Mouse (Mus musculus) megakaryocyte, embryonic 14.5 days (primary cell): Measurements from ENCODE around the gene Rsph9. TPM values are rescaled to one million over a fixed set of nuclear protein-coding genes. Genes with fewer than 3 reads are reported as not detected.

ENCODE experiments used
- H3K27me3 ChIP-seq: replicated peaks from 2 replicates; pipeline ENCODE3; 2012; ENCODE audit warnings: inconsistent platforms
- H3K36me3 ChIP-seq: replicated peaks from 2 replicates; pipeline ENCODE3; 2012; ENCODE audit warnings: low read length, inconsistent platforms, mixed read lengths
- H3K4me1 ChIP-seq: 2 replicates; pipeline ENCODE4 v1.6.1; 2012; ENCODE audit warnings: inconsistent platforms
- H3K4me3 ChIP-seq: replicated peaks from 2 replicates; pipeline ENCODE3; 2012; ENCODE audit warnings: moderate library complexity, mild to moderate bottlenecking, inconsistent platforms
- H3K9me3 ChIP-seq: 2 replicates; pipeline ENCODE4 v1.6.1; 2012; ENCODE audit warnings: inconsistent platforms
- FLI1 ChIP-seq: IDR thresholded peaks from 2 replicates; pipeline ENCODE4 v1.6.1; 2012; ENCODE audit warnings: low read length, inconsistent platforms, mixed read lengths
- GATA1 ChIP-seq: IDR thresholded peaks from 3 replicates; pipeline ENCODE4 v1.6.1; 2012; ENCODE audit warnings: mixed read lengths, low read length, inconsistent platforms, borderline replicate concordance
- polyA plus RNA-seq: library from polyadenylated mRNA; stranded (reverse); fragments of >175 nt; gene quantifications from 2 replicates; pipeline ENCODE4 v1.2.3, GENCODE M21; 2012; ENCODE audit warnings: low replicate concordance; ENCODE audit not compliant: insufficient read depth

The Rsph9 gene
- polyA plus RNA-seq, 1 experiment: not detected

DNA sequence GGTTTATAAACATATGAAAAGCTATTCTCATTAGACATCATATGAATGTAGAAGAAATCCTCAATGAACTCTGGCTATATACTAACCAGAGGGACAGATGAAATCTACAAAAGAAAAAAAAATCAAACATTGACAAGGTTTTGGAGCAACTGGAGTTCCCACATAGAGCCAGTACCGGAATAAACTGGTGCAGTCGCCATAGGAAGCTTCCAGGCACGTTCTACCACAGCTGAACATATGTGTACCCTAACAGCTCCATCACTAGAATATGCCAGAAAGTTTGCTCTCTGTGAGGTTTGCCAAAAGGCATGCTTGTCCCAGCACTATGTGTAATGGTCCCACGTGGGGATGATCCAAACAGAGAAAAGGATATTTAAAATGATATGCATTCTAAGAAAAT, 35.7 kb downstream of the Rsph9 start:
- peaks cover 12% of the 10 kb centered on the region for H3K27me3 ChIP-seq
- TF ChIP-seq GATA1: no peak
- TF ChIP-seq FLI1: no peak
- peaks cover 8% of the 10 kb centered on the region for H3K36me3 ChIP-seq
- H3K4me3 ChIP-seq: no peak overlapping the region
- no peaks in the 10 kb centered on the region for H3K9me3 ChIP-seq
- H3K4me1 ChIP-seq: peaks cover 28% of the 10 kb centered on the region

DNA sequence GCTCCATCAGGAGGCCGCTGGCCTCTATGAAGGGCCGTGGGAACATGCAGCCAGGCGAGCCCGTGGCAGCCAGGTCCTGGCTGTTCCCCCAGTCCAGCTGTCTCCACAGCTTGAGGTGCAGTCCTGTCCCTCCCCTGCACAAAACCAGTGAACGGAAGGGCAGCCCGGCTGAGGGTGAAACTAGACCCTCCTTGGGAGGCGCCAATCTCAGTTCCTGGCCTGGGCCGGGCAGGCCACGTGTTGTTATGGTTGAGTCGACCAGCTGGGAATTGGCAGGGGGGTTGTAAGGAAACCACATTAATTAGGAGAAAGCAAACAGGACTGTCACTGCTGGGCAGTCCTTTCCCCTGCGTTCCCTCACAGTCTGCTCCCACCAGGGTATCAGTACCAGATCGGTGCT, 39.5 kb downstream of the Rsph9 start:
- Histone ChIP-seq H3K9me3 (no peaks in the 10 kb centered on the region), H3K27me3 (peaks cover 14% of the 10 kb centered on the region), H3K36me3 (no peaks in the 10 kb centered on the region), H3K4me3 (no peak overlapping the region), H3K4me1 (peaks cover 40% of the 10 kb centered on the region)
- TF ChIP-seq FLI1 (no peak), GATA1 (no peak)

DNA sequence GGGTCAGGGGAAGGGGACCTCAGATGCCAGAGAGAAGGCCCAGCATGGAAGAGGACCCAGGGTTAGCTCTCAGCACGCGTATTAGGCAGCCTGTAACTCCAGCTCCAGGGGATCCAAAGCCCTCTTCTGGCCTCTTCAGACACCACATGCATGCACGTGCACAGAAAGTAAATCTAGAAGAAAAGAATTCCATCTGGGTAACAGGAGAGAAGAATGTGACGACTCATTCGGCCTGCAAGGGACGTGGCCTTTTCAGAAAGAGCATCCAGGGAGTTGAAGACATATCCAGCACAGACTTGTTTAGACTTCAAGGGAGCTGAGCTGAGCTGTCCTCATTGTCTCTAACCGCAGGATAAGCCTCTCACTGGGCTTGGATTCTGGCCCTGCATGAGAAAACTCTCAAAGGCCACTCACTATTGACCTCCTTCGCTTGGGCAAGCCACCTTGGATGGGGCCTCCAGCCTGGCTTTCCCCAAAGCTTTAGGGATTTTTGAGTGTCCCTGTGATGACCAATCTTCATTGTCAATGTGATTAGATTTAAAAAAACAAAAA, 41.3 kb downstream of the Rsph9 start:
- Histone ChIP-seq H3K9me3 (no peaks in the 10 kb centered on the region), H3K27me3 (peaks cover 21% of the 10 kb centered on the region), H3K4me3 (no peak overlapping the region), H3K36me3 (no peaks in the 10 kb centered on the region), H3K4me1 (peaks cover 49% of the 10 kb centered on the region)
- no peak for TF ChIP-seq GATA1
- TF ChIP-seq FLI1: no peak

DNA sequence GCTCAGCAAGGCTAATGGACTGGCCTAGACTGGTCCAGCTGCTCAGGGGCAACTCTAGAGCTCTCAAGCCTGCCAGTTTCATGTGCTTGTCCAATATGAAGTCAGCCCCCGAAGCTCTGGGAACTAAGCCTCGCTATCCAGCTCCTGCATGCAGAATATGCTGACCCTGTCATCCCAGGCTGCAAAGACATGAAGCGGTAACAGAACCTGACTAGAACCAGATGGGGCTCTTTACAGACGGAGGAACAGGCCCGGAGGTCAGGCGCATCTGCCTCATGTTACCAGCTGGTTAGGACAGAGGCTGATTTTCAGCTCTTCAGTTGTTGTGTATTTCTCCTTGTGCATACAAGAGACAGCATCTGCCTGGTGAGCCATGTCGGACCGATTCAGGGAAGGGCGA, 42.1 kb downstream of the Rsph9 start:
- Histone ChIP-seq H3K9me3 (no peaks in the 10 kb centered on the region), H3K36me3 (no peaks in the 10 kb centered on the region), H3K27me3 (peaks cover 18% of the 10 kb centered on the region), H3K4me3 (no peak overlapping the region), H3K4me1 (peaks cover 49% of the 10 kb centered on the region)
- no peak for TF ChIP-seq FLI1
- no peak for TF ChIP-seq GATA1

DNA sequence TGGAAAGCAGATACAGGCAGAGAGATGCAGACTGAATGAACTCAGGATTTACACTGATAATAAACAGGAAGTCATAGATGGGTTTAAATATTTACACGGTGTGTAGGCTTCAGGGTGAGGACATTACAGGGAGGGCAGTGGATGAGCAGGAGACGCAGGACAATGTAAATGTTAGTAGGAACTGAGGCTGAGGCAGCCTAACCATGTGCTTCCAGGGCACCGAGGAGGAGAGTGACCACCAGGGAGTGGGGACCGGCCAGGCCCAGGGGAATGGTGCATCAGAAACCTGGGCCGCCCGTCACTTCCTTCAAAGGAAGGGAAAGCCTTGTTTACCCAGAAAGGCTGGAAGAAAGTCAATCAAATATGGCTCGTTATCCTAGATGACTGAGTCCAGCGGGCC, 45.5 kb downstream of the Rsph9 start:
- H3K4me3 ChIP-seq: no peak overlapping the region
- H3K27me3 ChIP-seq: peaks cover 39% of the 10 kb centered on the region
- peaks cover 40% of the 10 kb centered on the region for H3K4me1 ChIP-seq
- H3K9me3 ChIP-seq: 0 out of 2 replicates have a peak, but pooled peaks cover 5% of the 10 kb centered on the region
- TF ChIP-seq GATA1 (no peak), FLI1 (no peak)
- no peaks in the 10 kb centered on the region for H3K36me3 ChIP-seq

DNA sequence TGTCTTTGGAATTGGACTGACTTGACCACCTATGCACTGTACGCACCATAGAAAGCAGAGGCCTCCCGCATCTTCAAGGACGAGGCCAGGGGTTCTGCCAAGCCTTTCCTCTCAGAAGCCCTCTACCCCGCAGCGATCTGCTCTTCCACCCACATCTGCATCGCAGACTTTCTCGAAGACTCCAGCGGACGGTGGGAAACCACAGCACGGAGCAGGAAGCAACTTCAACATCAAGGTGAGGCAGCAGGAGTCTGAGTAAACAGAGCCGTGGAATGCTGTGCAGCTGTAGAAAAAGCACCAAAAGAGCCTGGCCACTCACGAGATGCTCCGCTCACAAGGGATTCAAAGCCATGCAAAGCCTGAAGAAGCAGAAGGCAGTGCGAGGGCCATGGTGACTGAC, 52.1 kb downstream of the Rsph9 start:
- Histone ChIP-seq H3K9me3 (peaks cover 33% of the 10 kb centered on the region), H3K4me3 (no peak overlapping the region), H3K27me3 (peaks cover 66% of the 10 kb centered on the region), H3K36me3 (no peaks in the 10 kb centered on the region), H3K4me1 (peaks cover 15% of the 10 kb centered on the region)
- TF ChIP-seq GATA1 (no peak), FLI1 (no peak)

DNA sequence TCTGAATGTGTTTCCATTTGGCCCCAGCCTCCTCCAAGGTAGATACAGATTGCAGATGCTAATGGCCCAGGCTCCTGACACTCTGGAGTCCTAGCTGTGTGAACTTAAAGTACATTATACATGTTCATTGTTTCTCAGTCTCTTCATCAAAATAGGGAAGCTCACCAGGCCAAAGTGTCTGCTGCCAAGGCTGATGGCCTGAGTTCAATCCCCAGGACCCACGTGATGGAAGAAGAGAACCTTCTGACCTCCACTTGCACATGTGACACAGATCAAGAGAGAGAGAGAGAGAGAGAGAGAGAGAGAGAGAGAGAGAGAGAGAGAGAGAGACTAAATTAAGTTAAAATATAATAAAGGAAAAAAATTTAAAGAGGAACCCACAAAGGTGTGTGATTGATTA, 52.7 kb downstream of the Rsph9 start:
- TF ChIP-seq FLI1 (no peak), GATA1 (no peak)
- Histone ChIP-seq H3K4me1 (peaks cover 20% of the 10 kb centered on the region), H3K9me3 (peaks cover 33% of the 10 kb centered on the region), H3K36me3 (no peaks in the 10 kb centered on the region), H3K27me3 (peaks cover 64% of the 10 kb centered on the region), H3K4me3 (no peak overlapping the region)

DNA sequence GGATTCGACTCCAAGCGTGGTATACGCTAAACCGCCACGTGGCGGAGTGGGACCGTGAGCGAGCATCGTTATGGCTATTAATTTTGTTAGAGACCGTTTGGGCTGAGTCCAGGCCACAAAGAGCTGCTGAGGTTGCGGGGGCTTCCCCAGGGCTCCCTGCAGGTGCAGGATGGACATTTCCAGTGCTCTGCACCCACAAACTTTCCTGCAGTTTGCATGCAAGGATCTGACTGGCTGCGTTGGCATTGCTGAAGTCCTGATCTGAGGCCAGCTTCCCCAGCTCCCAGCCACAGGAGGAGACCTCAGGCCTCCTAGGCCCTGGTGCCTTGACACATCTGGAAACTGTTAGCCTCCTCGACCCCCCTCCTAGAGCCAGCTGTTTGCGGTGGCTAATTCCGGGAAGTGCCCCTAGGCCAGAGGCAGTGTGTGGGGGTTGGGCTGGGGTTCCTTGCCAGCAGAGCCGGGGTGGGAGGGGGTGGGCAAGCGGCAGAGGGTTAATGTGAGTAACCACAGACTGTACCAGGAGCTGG, 57.6 kb downstream of the Rsph9 start:
- peaks cover 41% of the 10 kb centered on the region for H3K4me1 ChIP-seq
- no peak overlapping the region for H3K4me3 ChIP-seq
- peaks cover 22% of the 10 kb centered on the region for H3K9me3 ChIP-seq
- peaks cover 54% of the 10 kb centered on the region for H3K27me3 ChIP-seq
- TF ChIP-seq FLI1: no peak
- no peak for TF ChIP-seq GATA1
- no peaks in the 10 kb centered on the region for H3K36me3 ChIP-seq

DNA sequence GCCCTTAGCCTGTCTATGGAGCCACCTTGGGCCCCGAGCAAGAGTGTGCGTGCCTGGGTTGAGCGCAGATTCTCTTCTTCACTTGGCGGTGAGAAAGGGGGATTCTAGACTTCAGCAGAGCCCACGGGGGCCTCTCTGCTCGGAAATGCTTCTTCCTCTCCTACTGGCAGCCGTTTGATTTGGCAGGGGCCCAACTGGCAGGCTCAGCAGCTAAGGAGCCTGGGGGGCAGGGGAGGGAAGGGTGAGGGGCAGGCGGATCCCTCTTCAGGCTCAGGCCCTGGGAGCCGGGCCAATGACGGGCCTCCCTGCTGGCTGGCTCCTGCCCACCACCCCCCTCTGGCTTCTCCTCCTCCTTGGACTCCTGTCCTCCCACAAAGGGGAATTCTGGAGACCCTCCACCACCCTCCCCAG, 59.9 kb downstream of the Rsph9 start:
- H3K27me3 ChIP-seq: peaks cover 46% of the 10 kb centered on the region

DNA sequence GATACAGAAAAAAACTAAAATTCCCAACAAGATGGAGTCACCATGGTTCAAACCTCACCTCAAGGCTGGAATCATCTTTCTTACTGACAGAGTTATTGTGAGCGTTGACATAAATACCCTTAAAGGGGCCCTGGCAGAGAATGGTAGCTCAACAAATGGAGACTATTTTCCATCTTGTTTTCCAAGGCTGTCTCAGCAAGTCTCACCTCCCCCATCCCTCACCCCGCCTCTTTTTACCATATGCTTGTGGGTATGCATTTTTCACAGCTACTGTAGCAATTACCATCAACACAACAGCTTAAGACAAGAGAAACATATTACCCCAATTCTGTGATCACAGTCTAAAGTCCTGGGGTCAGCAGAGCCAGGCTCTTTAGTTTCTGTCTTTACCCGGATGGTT, 60.6 kb downstream of the Rsph9 start:
- H3K4me3 ChIP-seq: no peak overlapping the region
- H3K9me3 ChIP-seq: peaks cover 8% of the 10 kb centered on the region
- peaks cover 39% of the 10 kb centered on the region for H3K27me3 ChIP-seq
- no peak for TF ChIP-seq FLI1
- TF ChIP-seq GATA1: no peak
- peaks cover 35% of the 10 kb centered on the region for H3K4me1 ChIP-seq
- H3K36me3 ChIP-seq: no peaks in the 10 kb centered on the region

More for the DNA sequence above, 59.9 kb downstream of the Rsph9 start:
- Histone ChIP-seq H3K4me3 (no peak overlapping the region), H3K36me3 (no peaks in the 10 kb centered on the region), H3K4me1 (peaks cover 35% of the 10 kb centered on the region), H3K9me3 (peaks cover 11% of the 10 kb centered on the region)
- TF ChIP-seq FLI1 (no peak), GATA1 (no peak)

DNA sequence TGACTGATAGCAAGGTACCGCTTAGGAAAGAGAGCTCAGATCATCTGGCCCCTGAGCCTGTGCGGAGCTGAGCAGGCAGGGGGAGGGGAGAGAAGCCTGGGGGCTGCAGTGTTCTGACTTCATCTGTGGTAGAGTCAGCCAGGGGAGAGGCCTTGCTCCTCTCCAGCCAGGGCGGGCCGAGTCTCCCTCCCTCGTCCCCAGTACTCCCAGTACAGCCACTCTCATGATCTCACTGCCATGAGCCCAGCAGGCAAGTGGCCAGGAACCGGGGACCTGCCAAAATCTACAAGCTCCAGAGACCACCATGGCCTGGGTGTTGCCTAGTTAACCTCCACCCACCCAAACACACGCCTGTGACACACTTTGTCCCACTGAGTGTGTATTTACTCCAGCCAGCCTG, 62.4 kb downstream of the Rsph9 start:
- Histone ChIP-seq H3K4me3 (no peak overlapping the region), H3K9me3 (peaks cover 4% of the 10 kb centered on the region), H3K27me3 (peaks cover 26% of the 10 kb centered on the region), H3K4me1 (peaks cover 24% of the 10 kb centered on the region), H3K36me3 (no peaks in the 10 kb centered on the region)
- TF ChIP-seq FLI1 (no peak), GATA1 (no peak)
